Mouse (Mus musculus) frontal cortex, adult (tissue): ENCODE results near the gene Mroh3.
A peak's percentile ranks its signal among the peaks of the same experiment; 100 is the strongest.

ENCODE experiments used
- ATAC-seq: cut with Nextera tagmentation; 2 replicates; pipeline ENCODE4 v1.9.2; 2017; ENCODE audit warnings: mild to moderate bottlenecking, moderate library complexity, mixed read lengths; ENCODE audit not compliant: low TSS enrichment

The Mroh3 gene

GRCm38 (mm10) chr1:136212803-136213202 is at the start of gene Mroh3:
TSS of gene Mroh3 (minus strand) at chr1:136212828.
- peak; percentile 97 for ATAC-seq

DNA sequence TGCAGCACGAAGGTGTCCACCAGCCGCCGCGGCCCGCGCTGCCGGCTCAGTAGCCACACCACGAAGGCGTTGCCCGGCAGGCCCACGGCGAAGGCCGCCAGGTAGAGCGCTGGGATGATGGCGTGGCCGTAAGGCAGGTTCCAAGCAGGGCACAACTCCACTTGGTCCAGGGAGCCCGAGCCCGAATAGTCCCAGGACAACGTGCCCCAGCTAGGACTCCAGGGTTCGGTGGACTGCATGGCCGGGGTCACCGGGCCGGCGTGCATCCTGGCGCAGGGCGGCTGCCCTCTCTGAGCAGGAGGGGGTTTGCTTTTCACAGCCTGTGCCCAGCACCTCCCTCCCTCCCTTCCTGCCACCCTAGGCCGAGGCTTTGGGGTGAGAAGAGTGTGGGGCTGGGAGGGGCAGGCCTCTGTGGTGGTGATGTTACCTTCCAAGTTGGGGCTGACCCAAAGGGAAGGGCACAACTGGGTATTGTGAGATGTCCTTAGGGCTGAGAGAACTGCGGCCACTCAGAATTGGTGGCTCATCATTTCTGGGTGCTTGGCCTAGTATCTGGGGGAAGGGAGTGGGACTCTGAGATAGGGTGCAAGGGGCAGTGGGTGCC is 48.1 kb upstream of the Mroh3 start, which contains the start of gene Gpr25:
Gene Gpr25 (minus strand): TSS at position 239 of the 604 bp plus-strand sequence.
- peak; percentile 25; the same call in 1 of the 2 replicates for ATAC-seq

DNA sequence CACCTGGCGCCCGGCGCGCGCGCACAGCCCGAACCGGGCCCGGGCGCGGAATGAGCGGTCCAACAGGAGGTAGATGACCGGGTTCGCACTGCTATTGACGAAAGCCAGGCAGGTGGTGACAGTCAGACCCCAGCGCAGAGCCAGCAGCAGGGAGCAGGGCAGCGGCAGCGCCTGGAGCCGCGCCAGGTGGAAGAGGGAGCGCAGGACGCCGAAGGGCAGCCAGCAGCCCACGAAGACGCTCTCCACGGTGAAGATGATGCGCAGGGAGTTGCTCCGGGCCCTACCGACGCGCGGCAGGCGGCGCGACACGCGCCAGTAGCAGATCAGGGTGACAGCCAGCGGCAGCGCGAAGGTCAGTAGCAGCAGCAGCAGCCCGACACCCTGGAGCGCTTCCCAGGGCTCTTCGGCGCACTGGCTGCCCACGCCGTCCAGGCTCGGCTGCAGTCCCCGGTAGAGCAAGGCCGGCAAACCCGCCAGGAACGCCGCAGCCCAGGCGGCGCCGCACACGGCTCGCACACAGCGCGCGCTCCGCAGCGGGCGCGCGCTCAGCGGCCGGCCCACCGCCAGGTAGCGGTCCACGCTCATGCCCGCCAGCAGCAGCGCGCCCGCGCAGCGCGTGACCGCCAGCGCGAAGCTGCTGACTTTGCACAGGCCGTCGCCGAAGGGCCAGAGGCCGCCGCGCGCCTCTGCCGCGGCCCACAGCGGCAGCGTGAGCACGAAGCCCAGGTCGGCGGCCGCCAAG is 47.4 kb upstream of the Mroh3 start:
- ATAC-seq: peak; percentile 79

GRCm38 (mm10) chr1:136259543-136259892 is 46.9 kb upstream of the Mroh3 start:
- no peak for ATAC-seq

- no peak for ATAC-seq
Observed at GRCm38 (mm10) chr1:136258495-136258894, 45.9 kb upstream of the Mroh3 start.

- no peak for ATAC-seq
Observed at GRCm38 (mm10) chr1:136255657-136256056, 43.0 kb upstream of the Mroh3 start.

- no peak for ATAC-seq
Observed at GRCm38 (mm10) chr1:136255174-136255573, 42.5 kb upstream of the Mroh3 start.

- ATAC-seq: no peak
Observed at GRCm38 (mm10) chr1:136254503-136255065, 42.0 kb upstream of the Mroh3 start.

DNA sequence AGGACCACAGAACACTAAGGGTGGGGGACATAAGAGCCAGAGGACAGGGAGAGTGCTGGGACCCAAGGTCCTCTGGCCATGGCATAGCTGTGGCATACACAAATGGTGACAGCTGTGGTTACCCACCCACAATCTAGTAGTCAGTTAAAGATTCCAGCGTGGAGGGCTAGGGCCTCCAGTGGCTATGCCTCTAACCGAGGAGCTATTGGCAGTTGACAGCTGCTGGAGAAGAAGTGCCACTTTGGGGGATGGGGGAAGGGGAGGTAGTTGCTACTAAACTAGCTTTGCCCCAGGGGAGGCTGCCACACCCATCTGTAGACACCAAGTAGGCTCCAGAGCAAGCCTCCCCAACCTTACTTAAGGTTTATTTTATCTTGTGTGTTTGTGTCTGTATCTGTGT is 40.8 kb upstream of the Mroh3 start:
- ATAC-seq: no peak

- ATAC-seq: no peak
Observed at GRCm38 (mm10) chr1:136249662-136250061, 37.0 kb upstream of the Mroh3 start.

DNA sequence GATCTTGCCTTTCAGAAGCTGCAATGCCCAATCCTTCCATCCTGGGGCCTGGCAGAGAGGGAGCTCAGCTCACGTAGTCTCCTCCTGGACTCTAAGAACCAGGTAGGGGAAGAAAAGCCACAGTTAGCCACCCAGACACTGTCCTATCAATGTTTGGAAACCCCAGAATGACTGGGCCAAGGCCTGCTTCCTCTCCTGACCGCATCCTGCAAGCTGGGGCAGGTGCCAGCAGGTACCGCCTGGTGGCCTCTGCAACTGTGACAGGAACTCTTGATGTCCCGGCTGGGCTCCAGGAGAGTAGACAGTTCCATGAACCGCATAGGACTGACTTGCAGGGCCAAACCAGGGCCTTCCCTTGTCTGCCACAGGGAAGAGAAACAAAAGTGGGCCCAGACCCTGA is 34.8 kb upstream of the Mroh3 start:
- no peak for ATAC-seq

DNA sequence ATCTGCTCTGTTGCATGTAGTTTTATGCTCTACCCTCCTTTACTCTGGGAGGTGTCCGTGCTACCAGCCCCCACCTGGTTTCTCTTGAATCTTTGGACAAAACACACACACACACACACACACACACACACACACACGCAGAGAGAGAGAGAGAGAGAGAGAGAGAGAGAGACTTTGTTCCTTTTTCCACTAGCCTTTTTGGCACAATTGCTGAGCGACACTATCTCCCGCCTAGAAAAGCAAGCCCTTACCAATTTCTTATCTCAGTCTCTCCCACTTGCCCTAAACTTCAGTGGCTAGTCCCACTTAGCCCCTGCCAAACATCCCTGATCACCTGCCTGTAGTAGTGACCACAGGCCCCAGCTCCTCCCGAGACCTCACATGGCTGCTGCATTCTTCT is 31.8 kb upstream of the Mroh3 start:
- ATAC-seq: no peak

DNA sequence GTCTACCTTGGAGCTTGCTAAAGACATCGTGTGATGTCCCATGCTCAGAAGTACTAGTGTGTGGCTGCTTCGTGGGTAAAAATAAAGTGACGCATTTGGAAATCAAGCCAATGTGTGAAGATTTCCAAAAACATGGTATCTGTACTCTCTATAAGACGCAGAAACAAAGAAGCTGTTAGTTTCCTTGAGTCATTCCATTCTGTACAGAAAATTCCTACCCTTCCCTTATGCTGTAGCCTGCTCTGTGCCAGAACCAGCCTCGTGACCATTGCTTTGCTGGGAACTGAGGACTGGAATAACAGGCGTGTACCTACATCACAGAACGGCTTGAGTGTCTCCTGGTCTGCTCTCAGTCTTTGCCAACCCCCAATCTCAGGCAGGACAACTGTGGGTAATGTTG is 29.2 kb upstream of the Mroh3 start:
- ATAC-seq: peak; percentile 97

DNA sequence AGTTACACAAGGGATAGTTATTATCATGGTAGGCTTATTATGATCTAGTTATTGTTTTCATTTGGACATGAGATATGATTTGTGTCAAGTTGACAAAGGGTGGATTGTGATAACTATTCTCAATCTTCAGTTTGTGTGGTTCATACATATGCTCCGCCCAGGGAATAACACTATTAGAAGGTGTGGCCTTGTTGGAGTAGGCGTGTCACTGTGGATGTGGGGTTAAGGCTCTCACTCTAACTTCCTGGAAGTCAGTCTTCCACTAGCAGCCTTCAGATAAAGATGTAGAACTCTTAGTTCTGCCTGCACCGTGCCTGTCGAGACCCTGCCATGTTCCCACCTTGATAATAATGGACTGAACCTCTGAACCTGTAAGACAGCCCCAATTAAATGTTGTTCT is 25.9 kb upstream of the Mroh3 start:
- no peak for ATAC-seq

DNA sequence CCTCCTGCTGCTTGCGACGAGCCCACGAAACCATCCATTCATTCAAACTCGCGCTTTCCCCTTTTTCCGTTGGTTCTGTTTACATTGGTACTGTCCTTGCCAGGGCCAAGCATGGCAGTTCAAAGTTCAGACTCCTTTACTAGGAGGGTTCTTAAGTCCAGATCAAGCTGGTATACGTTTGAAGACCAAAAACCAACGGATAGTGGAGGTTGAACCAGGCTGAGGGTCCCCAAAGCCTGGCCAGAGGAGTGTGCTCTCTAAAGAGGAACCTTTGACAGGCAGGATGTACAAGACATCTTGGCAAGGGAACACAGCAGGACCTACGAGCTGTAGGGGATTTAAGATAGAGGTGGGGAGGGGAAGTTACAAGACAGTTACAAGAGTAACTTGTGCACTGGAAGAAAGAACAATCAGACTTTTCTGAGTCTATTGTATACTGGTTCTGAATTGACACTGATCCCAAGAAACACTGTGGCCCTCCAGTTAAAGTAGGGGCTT is 22.0 kb upstream of the Mroh3 start:
- ATAC-seq: no peak

DNA sequence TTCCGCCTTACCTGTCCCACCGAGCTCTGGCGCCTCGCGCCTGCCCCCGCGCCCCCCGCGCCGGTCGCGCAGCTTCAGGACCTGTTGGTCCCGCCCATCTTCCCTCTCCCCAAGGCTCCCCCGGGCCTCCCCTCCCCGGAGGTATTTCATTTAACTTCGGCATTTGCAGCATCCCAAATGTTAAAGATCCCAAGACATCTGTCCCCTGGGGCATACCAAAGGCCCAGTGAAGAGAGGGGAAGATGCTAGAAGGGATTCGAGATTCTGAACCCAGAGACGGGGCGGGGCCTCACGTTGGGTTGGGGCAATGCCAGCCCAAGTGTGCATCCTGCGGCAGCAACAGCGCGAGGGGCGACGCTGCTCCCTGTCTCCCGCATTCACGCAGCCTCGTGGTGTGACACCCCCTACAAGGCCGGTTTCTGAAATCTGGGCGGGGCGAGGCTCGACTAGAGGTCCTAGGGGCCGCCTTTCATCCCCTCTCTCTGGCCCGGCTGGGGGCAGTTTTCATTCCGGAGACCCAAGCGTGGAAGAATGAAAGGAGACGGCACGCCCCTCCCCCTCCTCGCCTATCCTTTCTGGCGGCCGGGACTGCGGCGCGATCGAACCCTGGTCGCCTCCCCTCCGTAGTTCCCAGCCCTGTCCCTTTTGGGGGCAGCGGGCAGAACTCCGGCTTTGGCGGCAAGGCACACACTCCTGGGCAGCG is 21.4 kb upstream of the Mroh3 start, which contains the start of gene Inava:
Gene Inava (minus strand): TSS at position 373 of the 703 bp plus-strand sequence.
- peak; percentile 78 for ATAC-seq

DNA sequence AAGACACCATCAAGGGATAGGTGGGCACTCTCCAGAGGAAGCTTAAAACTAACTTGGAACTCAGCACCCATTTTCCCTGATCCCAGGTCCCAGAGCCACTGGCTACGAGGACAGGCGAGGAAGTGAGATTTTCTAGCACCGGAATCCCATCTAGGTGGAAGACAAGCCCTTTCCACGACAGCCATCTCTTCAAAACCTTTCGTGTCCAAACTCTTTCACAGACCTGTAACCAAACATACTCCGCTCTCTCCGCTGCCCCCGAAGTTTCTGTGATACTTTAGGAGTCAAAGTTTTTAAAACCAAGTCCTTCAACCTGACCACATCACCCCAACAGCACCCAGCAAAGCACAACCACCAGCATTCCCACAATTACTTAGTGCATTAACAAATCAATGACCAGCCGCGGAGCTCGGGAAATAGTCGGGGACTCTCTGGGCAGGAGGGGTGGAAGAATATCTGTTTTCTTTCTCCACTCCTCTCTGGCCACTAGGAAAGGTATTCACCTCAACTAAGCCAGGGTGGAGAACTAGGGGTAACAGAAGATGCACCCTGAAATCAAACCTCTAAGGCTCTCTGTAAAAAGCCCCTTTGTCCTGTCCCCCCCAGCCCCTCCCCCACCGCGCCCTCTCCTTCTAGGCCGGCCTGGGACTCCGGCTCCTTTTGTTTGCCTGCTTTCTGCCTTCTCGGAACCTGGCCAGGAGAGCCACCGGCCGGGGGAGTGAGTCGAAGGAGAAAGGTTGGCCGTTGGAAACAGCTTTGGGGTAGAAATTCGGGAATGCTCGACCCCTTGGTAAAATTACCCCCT is 20.6 kb upstream of the Mroh3 start:
- no peak for ATAC-seq

- ATAC-seq: no peak
Observed at GRCm38 (mm10) chr1:136232285-136232926, 19.8 kb upstream of the Mroh3 start.

DNA sequence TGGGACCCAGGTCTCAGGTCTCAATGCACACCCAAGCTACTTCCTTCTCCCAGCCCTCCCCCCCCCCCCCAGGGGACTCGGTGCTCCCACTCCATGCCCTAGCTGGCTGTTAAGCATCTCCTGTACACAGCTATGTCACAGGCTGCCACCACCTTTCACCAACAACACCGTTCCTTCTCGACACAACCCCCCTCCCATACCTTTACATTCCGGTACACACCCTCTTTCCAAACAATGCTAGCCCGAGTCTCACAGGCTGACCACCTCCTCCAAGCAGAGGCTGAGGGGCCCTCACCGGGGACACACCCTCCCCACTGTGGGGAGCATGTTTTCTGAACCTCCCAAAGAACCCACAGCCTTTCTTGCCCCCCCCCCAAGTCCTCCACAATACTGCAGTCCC is 19.0 kb upstream of the Mroh3 start:
- no peak for ATAC-seq

DNA sequence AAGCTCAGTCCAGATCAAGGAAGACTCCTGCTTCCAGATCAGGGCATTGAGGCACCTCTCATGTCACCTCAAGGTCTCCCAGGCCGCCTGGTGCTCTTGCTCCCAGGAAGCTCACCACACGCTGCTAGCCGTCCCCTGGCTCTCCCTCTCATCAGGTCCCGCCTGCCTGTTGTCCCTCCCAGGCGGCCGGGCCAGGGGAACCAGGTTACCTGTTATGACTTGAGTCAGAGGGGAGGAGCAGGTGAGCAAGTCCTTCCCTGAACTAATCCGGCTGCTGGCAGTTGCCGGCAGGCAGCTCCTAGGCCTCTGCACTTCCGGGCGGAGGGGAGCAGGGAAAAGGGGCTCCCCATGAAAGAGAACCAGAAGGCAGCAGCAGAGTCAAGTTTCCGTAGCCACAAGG is 17.6 kb upstream of the Mroh3 start:
- no peak for ATAC-seq

DNA sequence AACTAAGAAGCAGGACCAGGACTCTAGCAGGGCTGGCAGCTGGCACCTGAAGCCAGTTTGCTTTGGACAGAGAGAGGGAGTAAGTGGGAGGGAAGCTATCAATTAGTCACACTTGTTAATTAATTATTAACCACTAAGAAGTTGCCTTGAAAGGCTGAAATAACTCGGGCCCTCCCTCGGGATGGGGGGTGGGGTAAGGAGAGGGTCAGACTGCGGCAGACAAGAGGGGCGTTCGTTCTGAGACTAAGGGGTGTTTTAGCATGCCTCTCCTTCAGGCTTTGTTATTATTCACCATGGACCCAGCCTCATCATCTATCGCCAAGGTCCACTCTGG is 16.4 kb upstream of the Mroh3 start:
- ATAC-seq: no peak
